Mouse (Mus musculus): Measurements from ENCODE around the gene Polrmt. TPM values are rescaled to one million over a fixed set of nuclear protein-coding genes. Genes with fewer than 3 reads are reported as not detected.

Gene Polrmt
- 38.7 and 50.0 TPM in 2 replicates for polyA plus RNA-seq (2012; rRNA removed)

DNA sequence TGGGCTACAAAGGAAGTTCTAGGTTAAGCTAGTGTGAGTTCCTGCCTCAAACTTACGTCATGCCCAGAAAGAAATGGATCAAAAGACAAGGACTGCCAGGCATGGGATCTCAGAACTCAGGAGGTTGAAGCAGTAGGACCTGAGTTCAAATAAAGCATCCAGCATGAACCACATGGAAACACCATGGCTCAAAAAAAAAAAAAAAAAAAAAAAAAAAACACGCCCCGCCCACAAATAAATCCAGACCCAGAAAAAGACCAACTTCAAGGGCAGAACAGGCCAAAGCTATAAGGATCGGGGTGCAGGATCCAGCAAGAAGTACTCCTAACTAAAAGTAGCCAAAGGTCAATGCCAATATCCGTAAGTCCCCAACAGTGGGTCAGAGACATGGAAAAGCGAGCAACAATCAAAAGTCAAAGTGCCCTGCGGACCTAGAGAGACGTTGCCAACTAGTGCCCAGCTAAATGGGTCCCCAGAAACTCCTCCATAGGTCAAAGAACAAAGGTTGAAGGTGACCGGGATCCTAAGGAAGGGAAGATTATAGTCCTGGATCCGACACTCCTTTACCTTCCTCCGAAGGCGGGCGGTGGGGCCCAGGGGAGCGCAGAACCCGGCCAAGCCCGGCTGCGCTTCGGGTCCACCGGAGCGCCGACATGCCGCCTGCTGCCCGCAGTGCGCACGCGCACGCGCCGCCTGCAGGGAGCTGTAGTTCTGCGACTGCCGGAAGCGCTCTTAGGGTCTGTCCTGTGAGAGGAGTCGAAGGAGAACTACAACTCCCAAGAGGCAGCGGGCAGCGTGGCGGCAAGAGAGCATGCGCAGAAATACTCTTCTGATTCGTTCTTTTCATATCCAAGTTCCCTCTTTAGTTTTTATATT, at the start of gene Polrmt:
Gene Polrmt, minus strand, starts transcription at position 684 of the 876 bp plus-strand sequence.
- Histone ChIP-seq H3K27ac (ENCODE audit: insufficient read depth, low read depth, low read length) (0 out of 2 replicates have a peak within 1 kb of the TSS, but pooled peaks have one; percentile 2), H3K4me1 (ENCODE audit: control insufficient read depth, insufficient read depth, insufficient read length, low read length) (peaks cover 2% of the 10 kb centered on the region; the same call in 1 of the 2 replicates), H3K4me3 (ENCODE audit: low read depth, low read length) (peak within 1 kb of the TSS; percentile 78), H3K36me3 (ENCODE audit: control insufficient read depth, insufficient read depth, low read length) (peaks cover 16% of the 10 kb centered on the region), H3K27me3 (ENCODE audit: control insufficient read depth, insufficient read depth, low read length) (no peaks in the 10 kb centered on the region)
- TF ChIP-seq POLR2A (IDR thresholded peaks at IDR 0.05; ENCODE audit: low read depth, low read length) = peak; percentile 54; the same call in 1 of the 2 replicates
- 0 out of 2 replicates have a peak, but pooled peaks have one; percentile 32 for TF ChIP-seq CTCF (IDR thresholded peaks at IDR 0.05; ENCODE audit: extremely low read depth, insufficient read length, insufficient replicate concordance, low read depth, low read length)
- 2% methylated on average over 38 of the region's 38 CpGs for WGBS

DNA sequence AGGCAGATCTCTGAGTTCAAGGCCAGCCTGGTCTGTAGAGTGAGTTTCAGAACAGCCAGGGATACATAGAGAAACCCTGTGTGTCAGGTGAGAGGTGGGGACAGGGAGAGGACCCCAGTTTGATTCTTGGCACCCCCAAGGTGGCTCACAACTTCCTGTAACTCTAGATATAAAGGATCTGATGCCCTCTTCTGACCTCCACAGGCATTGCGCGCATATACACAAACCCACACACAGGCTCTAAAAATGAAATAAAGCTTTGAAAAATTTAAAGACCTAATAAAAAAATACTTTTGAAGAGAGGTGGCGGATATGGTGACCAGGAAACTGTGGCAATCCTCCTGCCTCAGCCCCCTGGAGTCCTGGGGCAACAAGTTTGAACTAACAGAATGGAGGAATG, 49.5 kb upstream of the Polrmt start:
- 98% methylated on average over 3 of the region's 3 CpGs for WGBS

DNA sequence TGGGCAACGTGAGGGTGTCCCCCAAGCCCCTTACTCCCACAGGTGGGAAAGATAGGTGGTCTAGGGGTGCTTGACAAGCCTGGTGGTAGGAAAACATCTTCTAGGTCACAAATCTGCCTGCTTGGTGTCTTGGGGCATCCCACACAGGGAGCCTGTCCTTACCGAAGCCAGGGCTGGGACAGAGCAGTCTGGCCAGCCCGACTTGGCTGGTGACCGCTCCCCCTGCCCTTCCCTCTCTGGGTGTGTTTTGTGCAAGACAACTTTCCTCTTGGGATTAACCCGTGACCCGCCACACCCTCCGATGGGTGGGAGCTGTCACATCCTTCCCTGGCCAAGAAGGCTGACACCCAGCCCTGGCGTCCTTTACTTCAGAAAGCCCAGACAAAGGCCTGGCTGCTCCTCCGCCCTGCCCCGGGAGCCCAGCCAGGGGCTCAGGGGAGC, 48.1 kb upstream of the Polrmt start:
- Histone ChIP-seq H3K36me3 (ENCODE audit: control insufficient read depth, insufficient read depth, low read length) (no peaks in the 10 kb centered on the region), H3K4me1 (ENCODE audit: control insufficient read depth, insufficient read depth, insufficient read length, low read length) (peaks cover 29% of the 10 kb centered on the region), H3K27ac (ENCODE audit: insufficient read depth, low read depth, low read length) (peak overlapping the region; percentile 73), H3K27me3 (ENCODE audit: control insufficient read depth, insufficient read depth, low read length) (no peaks in the 10 kb centered on the region), H3K4me3 (ENCODE audit: low read depth, low read length) (peak overlapping the region; percentile 72)
- no peak for TF ChIP-seq POLR2A (IDR thresholded peaks at IDR 0.05; ENCODE audit: low read depth, low read length)
- TF ChIP-seq CTCF (IDR thresholded peaks at IDR 0.05; ENCODE audit: extremely low read depth, insufficient read length, insufficient replicate concordance, low read depth, low read length) = no peak
- 27% methylated on average over 10 of the region's 10 CpGs for WGBS

More for the DNA sequence above, 49.5 kb upstream of the Polrmt start:
- TF ChIP-seq CTCF (IDR thresholded peaks at IDR 0.05; ENCODE audit: extremely low read depth, insufficient read length, insufficient replicate concordance, low read depth, low read length) (no peak), POLR2A (IDR thresholded peaks at IDR 0.05; ENCODE audit: low read depth, low read length) (no peak)
- Histone ChIP-seq H3K4me1 (ENCODE audit: control insufficient read depth, insufficient read depth, insufficient read length, low read length) (peaks cover 29% of the 10 kb centered on the region), H3K36me3 (ENCODE audit: control insufficient read depth, insufficient read depth, low read length) (no peaks in the 10 kb centered on the region), H3K27ac (ENCODE audit: insufficient read depth, low read depth, low read length) (no peak overlapping the region), H3K27me3 (ENCODE audit: control insufficient read depth, insufficient read depth, low read length) (no peaks in the 10 kb centered on the region), H3K4me3 (ENCODE audit: low read depth, low read length) (no peak overlapping the region)

DNA sequence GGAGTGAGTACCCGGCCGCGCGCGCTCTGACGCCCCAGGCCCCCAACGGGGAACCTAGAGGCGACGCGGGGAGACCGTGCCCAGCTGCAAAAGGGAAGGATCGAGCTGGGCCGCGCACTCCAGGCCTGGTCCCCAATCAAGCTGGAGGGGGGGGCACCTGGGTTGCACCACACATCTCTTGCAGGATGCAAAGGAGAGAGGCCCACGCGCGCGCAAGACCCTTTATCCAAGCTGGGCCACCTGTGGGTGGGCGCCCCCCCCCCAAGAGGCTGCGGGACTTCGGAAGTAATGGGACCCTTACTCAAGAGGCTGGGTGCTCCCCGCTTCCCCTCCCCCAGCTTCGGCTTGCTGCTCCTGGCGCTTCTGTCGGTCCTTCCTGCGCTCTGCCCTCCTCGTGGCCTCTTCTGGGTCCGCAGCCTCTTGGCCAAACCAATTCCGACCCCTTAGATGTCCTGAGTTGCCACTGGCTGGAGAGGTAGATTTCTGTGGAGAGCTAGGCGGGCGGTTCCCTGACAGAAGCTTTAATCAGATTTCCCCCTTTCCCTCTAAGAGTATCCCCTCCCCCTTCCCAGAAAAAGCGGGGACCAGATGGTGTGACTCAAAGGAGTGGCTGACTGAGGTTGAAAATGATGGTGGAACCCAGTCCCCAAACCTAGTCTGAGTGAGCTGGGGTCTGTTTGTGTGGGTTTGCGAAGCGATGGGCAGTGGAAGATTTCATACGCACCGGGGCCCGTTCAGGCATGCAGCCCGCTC, 47.5 kb upstream of the Polrmt start:
- Histone ChIP-seq H3K4me1 (ENCODE audit: control insufficient read depth, insufficient read depth, insufficient read length, low read length) (peaks cover 29% of the 10 kb centered on the region), H3K27me3 (ENCODE audit: control insufficient read depth, insufficient read depth, low read length) (no peaks in the 10 kb centered on the region), H3K27ac (ENCODE audit: insufficient read depth, low read depth, low read length) (peak overlapping the region; percentile 73), H3K36me3 (ENCODE audit: control insufficient read depth, insufficient read depth, low read length) (no peaks in the 10 kb centered on the region), H3K4me3 (ENCODE audit: low read depth, low read length) (peak overlapping the region; percentile 72)
- peak; percentile 11; the same call in 1 of the 2 replicates for TF ChIP-seq CTCF (IDR thresholded peaks at IDR 0.05; ENCODE audit: extremely low read depth, insufficient read length, insufficient replicate concordance, low read depth, low read length)
- TF ChIP-seq POLR2A (IDR thresholded peaks at IDR 0.05; ENCODE audit: low read depth, low read length) = no peak
- 15% methylated on average over 37 of the region's 38 CpGs for WGBS

DNA sequence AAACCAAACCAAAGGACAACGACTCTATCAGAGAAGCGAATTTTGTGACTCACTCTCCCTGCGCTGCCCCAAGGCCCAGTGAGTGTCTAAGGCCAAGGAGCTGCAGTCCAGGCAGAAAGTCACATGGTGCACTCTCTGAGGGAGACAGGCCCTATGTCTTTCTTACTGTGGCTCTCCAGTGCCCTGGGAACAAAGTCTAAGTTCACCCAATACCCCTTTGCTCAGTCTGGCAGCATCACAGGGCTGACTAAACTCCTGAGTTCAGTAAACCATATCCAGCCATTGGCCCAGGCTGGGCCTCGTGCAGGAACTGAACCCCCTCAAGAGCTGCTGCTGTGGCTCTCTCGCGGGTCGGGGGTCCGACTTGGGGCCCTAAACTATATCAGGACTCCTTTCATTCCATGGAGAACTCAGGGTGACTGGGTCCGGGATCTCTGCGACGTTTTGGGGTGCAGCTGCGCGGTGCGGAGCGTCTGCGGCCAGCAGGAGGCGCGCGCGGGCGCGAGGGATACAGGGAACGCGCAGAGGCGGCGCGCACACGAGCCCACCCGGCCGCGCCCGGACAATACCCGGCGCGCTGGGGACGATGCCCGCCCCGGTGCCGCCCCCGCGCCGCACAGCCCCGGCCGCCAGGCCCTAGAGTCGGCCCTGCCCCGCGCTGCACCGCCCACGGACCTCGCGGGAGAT, 46.8 kb upstream of the Polrmt start, which contains the start of gene Palm:
Gene Palm, plus strand, starts transcription at position 522 of the 687 bp plus-strand sequence.
- no peaks in the 10 kb centered on the region for H3K36me3 ChIP-seq (ENCODE audit: control insufficient read depth, insufficient read depth, low read length)
- peak within 1 kb of the TSS; percentile 73 for H3K27ac ChIP-seq (ENCODE audit: insufficient read depth, low read depth, low read length)
- WGBS = 6% methylated on average over 51 of the region's 51 CpGs
- H3K27me3 ChIP-seq (ENCODE audit: control insufficient read depth, insufficient read depth, low read length) = no peaks in the 10 kb centered on the region
- H3K4me3 ChIP-seq (ENCODE audit: low read depth, low read length) = peak within 1 kb of the TSS; percentile 72
- peaks cover 25% of the 10 kb centered on the region for H3K4me1 ChIP-seq (ENCODE audit: control insufficient read depth, insufficient read depth, insufficient read length, low read length)
- no peak for TF ChIP-seq POLR2A (IDR thresholded peaks at IDR 0.05; ENCODE audit: low read depth, low read length)
- peak; percentile 71 for TF ChIP-seq CTCF (IDR thresholded peaks at IDR 0.05; ENCODE audit: extremely low read depth, insufficient read length, insufficient replicate concordance, low read depth, low read length)

DNA sequence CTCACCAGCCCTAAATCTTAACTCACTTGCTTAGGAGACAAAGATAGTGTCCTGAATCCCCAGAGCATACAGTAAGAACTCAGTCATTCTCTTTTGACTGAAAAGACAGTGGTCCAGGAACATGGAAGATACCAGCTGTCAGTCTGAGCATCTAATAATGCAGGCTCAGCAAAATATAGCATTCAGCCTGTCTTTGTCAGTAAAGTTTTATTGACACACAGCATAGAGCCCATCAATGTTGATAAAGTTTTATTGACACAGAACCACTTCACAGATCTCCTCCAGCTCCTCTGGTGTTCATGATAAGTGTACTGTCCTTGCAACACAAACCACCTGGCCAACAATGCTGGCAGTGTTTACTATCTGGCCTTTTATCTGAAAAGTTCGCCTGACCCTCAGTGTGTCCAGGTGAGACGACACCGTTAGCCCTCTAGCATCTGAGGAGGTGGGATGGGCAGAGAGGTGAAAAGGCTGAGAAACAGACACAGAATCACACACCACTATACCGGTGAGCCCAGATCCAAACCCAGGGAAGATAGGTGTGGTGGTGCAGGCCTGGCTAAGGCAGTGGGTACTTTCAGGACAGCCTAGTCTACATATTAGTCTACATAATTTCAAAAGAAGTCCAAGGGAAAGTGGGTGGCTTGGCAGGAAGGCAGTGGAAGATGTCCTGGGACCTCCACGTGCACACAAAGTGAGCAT, 46.1 kb upstream of the Polrmt start:
- Histone ChIP-seq H3K4me3 (ENCODE audit: low read depth, low read length) (no peak overlapping the region), H3K27ac (ENCODE audit: insufficient read depth, low read depth, low read length) (no peak overlapping the region)
- TF ChIP-seq POLR2A (IDR thresholded peaks at IDR 0.05; ENCODE audit: low read depth, low read length) (no peak), CTCF (IDR thresholded peaks at IDR 0.05; ENCODE audit: extremely low read depth, insufficient read length, insufficient replicate concordance, low read depth, low read length) (no peak)

More for the DNA sequence above, 46.1 kb upstream of the Polrmt start:
- peaks cover 18% of the 10 kb centered on the region for H3K4me1 ChIP-seq (ENCODE audit: control insufficient read depth, insufficient read depth, insufficient read length, low read length)
- no peaks in the 10 kb centered on the region for H3K27me3 ChIP-seq (ENCODE audit: control insufficient read depth, insufficient read depth, low read length)
- H3K36me3 ChIP-seq (ENCODE audit: control insufficient read depth, insufficient read depth, low read length) = no peaks in the 10 kb centered on the region
- WGBS = 82% methylated on average over 5 of the region's 5 CpGs

Measured in small intestine, adult 2 months (tissue).